Mouse (Mus musculus) layer of hippocampus, postnatal 10 days (tissue): ENCODE measurements around the gene Atrnl1. TPM values are rescaled to one million over a fixed set of nuclear protein-coding genes. Genes with fewer than 3 reads are reported as not detected.

Source experiments
- DNase-seq, 2 experiments: peaks; one replicate each; pipeline ENCODE4 v3.0.0; 2021; ENCODE audit warnings: low spot score in 2 of 2
- long read RNA-seq: library from polyadenylated mRNA; stranded (forward); transcript quantifications from one replicate; pipeline ENCODE4 v2.0.0, GENCODE M21; 2023
- total RNA-seq, 2 experiments: library from RNA; stranded (reverse); gene quantifications; 2 replicates each; pipeline ENCODE4 v1.2.3; 2021

Atrnl1 gene
- 10 to 100 TPM; 69.7 to 72.4 TPM for total RNA-seq
- long read RNA-seq, full-length matches to known transcripts, result 1 of 4 reads
- long read RNA-seq, partial matches to known transcripts, result 0 of 4 reads
- long read RNA-seq, other reads (novel, unspliced or antisense), result 3 of 4 reads

DNA sequence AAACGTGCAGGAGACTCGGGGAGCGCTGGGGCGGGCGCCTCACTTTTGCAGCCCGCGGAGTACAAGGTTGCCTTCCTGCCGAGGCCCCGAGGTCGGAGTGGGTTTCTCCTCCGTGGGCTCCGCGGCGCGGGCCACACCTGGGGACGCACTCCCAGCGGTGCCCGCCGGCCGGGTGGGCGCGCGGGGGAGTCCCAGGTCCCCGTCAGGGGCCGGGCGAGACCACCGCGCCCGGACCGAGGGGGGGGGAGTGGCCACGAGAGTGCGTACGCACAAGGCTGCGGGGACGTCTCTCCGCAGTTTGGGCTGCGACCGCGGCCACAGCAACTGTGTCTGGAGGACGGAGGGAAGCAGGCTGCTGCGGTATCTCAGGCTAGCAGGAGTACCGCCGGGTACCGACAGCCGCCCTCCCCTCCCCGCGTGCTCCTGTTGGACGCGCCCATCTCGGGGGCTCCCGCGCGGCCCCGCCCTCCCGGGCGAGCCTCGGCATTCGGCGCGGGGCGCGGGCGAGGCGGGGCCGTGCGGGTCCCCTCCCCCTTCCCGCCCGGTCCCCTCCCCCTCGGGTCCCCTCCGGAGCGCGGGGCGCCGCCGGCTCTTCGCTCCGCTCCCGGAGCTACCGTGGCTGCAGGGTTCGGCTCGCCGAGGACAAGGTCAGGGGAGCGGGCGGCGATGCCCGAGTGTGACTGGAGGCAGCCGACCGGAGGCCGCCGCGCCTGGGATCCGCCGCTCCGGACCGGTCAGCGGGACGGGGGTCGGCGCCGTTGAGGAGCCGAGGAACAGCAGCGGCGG lies at the start of gene Atrnl1:
Gene Atrnl1, plus strand, starts transcription at position 559 of the 786 bp plus-strand sequence.
- DNase-seq, result peak; percentile 84 to 91

GRCm38 (mm10) chr19:57561486-57561885 lies 49.3 kb upstream of the Atrnl1 start:
- no peak for DNase-seq

DNA sequence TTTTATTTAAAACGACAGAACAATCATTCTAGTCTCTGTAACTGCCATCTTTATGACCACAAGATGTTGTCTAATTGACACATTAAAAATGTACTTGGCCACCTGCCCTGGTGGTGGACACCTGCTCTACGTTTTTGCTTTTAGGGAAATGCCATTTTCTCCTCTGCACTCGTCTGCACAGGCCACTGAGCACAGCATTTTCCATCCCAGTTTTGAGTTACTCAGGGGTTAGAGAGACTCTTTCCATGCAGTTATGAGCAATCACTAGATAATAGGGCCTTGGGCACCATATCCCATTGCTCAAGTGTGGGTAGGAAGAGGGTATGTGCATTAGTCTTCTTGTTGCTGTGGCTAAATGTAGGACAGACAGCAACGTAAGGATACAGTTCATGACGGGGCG lies 41.8 kb upstream of the Atrnl1 start:
- DNase-seq, result no peak

- DNase-seq, result peak; percentile 11 to 31
Measured at GRCm38 (mm10) chr19:57572360-57573237, 38.2 kb upstream of the Atrnl1 start.

DNA sequence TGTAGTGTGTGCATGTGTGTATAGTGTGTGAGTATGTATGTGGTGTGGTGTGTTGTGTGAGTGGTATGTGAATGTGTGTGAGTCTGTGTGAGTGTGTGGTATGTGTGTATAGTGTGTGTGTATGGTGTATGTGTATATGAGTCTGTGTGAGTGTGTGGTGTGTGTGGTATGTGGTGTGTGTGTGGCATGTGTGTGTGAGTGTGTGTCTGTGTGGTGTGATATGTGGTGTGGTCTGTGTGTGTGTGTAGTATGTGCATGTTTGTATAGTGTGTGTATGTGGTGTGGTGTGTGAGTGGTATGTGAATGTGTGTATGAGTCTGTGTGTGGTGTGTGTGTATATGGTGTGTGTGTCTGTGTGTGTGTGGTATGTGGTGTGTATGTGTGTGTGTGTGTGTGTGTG lies 37.4 kb upstream of the Atrnl1 start:
- DNase-seq, result no peak

GRCm38 (mm10) chr19:57575027-57575426 lies 35.8 kb upstream of the Atrnl1 start:
- DNase-seq, result no peak

DNA sequence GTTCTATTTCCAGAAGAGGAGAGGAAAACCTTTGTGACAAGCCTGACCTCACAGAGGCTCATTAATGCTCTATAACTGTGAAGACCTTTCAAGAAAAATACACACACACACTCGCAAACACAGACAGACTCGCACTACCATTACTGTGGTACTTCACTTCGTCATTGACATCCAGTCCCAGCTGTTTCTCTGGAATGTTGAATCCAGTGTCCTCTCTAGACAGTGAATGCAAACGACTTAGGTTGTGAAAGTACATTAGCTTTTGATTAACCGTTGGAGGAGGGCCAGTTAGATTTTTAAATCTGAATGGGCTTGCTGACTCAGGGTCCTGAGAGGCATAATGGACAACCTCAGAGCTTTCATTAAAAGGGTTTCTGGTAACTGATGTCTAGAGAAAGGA lies 34.0 kb upstream of the Atrnl1 start:
- no peak for DNase-seq

DNA sequence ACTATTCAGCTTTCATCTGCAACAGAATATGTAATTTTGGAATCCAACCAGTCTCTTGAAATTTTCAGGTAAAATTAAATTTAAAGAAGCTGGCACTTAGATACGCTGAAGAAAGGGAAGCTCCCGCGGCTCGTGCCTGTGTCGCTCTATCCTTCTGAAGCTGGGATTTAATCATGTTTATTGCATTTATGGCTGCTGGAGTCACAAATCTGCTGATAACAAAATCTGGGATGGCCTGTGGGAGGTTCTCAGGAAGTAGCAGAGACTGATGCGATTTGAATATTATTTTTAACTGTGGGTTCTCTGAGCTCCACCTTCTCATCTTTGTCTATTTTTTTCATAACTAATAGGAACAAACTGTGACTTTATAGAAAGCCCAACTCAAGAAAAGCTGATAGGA lies 33.6 kb upstream of the Atrnl1 start:
- no peak for DNase-seq

- peak; percentile 49 to 60 for DNase-seq
Measured at GRCm38 (mm10) chr19:57580962-57581361, 29.9 kb upstream of the Atrnl1 start.

DNA sequence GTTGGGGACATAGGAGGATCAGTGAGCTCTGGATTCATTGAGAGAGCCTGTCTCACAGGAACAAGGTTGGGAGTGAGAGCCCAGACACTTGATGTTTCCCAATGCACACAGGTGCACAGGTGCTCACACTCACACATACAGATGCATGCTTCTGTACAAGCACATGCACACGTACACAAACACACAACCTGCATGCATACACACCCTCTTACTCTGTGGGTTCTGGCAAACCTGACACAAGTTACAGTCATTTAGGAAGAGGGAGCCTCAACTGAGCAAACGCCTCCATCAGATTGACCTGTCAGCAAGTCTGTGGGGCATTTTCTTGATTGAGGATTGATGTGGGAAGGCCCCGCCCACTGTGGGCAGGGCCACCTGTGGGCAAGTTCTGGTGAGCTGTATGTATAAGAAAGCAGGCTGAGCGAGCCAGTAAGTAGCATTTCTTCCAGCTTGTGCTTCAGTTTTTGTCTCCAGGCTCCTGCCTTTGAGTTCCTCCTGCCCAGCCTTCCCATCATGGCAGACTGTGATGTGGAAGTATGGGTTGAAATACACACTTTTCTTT lies 25.5 kb upstream of the Atrnl1 start:
- no peak for DNase-seq

DNA sequence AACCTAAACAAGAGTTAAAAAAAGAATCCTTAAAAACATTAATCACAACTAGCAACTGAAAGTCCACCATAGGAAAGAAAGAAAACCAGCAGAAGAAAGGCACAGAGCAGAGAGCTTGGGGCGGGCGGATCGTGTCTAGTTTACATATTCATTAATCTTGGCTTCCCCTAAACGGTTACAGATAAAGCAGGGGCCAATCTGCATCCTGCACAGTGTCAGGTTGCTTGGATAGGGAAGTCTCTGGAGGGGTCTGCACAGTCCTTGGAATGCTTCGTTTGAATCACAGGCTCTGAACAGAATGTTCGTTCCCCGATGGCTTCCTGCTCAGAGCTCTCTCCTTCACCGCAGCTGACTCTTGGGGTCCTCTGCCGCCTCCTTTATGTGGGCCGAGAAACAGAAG lies 24.7 kb upstream of the Atrnl1 start:
- DNase-seq, result no peak

DNA sequence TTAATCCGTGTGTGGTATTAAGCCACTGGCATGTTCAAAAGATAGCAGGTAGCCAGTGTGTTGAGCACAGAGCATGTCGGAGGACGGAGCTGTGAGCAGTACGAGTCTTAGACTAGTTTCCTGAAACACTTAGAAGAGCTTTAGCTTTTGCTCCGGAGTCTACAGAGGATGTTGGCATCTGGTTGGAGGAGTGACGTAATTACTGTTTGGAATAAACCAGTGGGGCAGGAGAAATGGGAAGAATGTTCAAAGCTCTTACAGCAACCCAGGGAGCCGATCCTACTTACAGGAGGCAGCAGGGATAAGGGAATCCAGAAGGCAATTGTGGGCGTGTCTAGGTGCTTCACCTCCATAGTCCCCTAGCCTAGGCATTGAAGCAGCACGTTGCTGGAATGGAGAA lies 21.3 kb upstream of the Atrnl1 start:
- DNase-seq, result no peak

- no peak for DNase-seq
Measured at GRCm38 (mm10) chr19:57590895-57591294, 19.9 kb upstream of the Atrnl1 start.

- DNase-seq, result no peak
Measured at GRCm38 (mm10) chr19:57591631-57592030, 19.2 kb upstream of the Atrnl1 start.

GRCm38 (mm10) chr19:57592355-57592754 lies 18.5 kb upstream of the Atrnl1 start:
- DNase-seq, result no peak

DNA sequence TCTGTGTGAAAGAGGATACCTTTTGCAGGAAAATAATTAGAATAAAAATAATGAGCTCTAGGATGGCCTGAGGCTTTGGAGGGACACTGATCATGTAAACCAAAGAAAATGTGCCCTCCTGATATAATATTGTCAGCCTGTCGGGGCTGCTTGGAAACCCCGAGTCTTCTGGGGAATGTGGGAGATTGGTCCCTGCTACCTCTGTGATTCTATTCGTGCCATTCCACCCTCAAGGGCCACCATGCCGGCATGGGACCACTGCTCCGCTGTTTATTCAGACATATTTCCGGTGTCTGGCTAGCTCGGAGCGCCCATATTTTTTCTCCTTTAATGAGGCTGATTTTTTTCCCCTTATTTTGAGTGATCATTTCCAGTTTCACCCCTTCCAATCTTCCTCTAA lies 11.7 kb upstream of the Atrnl1 start:
- DNase-seq, result no peak

DNA sequence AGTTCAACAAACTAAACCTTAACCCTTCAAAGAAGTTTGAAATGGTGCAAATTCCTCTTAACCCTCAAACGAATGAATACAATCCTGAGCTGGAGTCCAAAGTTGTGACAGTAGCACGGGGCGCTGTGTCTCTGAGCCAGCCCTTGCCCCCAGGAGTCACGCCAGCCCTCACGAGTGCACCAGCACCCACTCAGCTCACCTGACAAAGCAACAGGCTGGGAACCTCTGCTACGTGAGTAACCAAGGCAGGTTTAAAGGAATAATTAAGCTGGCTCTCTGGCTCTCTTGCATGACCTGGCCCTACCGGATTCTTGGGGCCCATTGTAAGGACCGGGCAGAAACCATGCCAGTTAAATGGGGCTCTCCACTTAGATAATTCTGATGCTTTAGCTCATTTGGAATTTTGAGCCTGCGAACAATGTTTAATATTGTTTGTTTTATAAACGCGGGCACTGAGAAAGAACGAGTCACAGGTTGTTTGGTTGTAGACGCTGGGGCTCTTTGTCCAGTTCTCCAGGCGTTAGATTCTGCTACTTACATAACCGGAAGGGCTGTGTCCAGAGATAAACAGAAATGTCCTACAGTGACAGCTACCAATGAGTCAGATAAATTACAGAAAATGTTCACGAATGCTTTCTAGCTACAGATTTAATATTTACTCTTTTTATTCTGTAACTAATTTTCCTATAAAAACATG lies 10.5 kb upstream of the Atrnl1 start:
- no peak for DNase-seq

DNA sequence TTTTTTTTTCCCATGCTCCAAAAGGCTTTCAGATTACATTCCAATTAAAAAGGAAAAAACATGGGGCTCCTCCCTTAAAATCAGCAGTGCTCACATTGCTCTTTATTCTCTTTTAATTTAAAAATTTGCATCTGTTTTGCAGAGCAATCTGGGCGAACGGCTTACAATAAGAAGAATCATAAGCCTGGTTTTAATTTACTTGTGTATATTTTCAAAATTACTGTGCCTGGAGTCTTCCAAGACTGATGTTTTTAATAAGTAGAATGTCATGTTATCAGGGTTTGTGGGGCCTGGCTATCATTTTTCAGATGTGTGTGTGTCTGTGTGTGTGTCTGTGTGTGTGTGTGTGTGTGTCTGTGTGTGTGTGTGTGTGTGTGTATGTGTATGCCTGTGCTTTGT lies 9.9 kb upstream of the Atrnl1 start:
- no peak for DNase-seq

- no peak for DNase-seq
Measured at GRCm38 (mm10) chr19:57603593-57603992, 7.2 kb upstream of the Atrnl1 start.

GRCm38 (mm10) chr19:57605941-57606340 lies 4.9 kb upstream of the Atrnl1 start:
- DNase-seq, result no peak

- no peak for DNase-seq
Measured at GRCm38 (mm10) chr19:57606351-57606750, 4.5 kb upstream of the Atrnl1 start.
